Mouse (Mus musculus): Measurements from ENCODE around the gene Bcam. TPM values are rescaled to one million over a fixed set of nuclear protein-coding genes. Genes with fewer than 3 reads are reported as not detected.
A peak's percentile ranks its signal among the peaks of the same experiment; 100 is the strongest.

Gene Bcam
- polyA plus RNA-seq, 1 experiment from 2014 or later = 9.3 TPM

- Histone ChIP-seq H3K36me3 (ENCODE audit: control insufficient read depth, insufficient read depth, low read length) (no peaks in the 10 kb centered on the region), H3K4me1 (ENCODE audit: control insufficient read depth, insufficient read depth, low read length) (no peaks in the 10 kb centered on the region), H3K27me3 (ENCODE audit: control insufficient read depth, insufficient read depth, low read length) (no peaks in the 10 kb centered on the region), H3K4me2 (ENCODE audit: low read depth, low read length) (no peak overlapping the region), H3K9me3 (ENCODE audit: control insufficient read depth, low read length) (no peaks in the 10 kb centered on the region), H3K4me3 (ENCODE audit: low read depth, low read length) (no peak overlapping the region), H3K27ac (ENCODE audit: low read depth, low read length) (no peak overlapping the region), H3K9ac (replicated peaks; ENCODE audit: low read depth, low read length) (no peak overlapping the region)
- no peak for ATAC-seq (ENCODE audit: low read depth)
- WGBS = 78% methylated on average over 4 of the region's 4 CpGs
Observed at GRCm38 (mm10) chr7:19779903-19780302, 9.1 kb upstream of the Bcam start.

DNA sequence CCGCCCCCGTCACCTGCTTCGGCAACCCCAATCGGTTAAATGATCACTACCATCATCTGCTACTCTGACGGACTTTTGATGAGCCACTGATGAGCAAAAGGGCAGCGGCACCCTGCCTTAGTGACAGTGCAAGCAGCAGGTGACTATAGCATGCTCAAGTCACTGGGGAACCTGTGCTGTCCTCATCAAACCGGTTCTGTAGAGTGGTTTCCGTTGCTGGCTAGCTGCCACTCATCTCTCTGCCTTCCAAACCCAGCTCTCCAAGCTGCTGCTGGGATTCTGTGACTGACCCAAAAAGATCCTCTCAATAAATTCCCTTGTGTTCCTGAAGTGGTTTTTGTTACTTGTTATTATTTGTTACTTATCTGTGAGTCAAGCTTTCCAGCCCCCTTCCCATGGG lies 7.8 kb upstream of the Bcam start:
- no peak for ATAC-seq (ENCODE audit: low read depth)
- 84% methylated on average over 8 of the region's 8 CpGs for WGBS

GRCm38 (mm10) chr7:19777049-19777723 lies 6.4 kb upstream of the Bcam start:
- Histone ChIP-seq H3K4me1 (ENCODE audit: control insufficient read depth, insufficient read depth, low read length) (no peaks in the 10 kb centered on the region), H3K36me3 (ENCODE audit: control insufficient read depth, insufficient read depth, low read length) (no peaks in the 10 kb centered on the region), H3K27ac (ENCODE audit: low read depth, low read length) (no peak overlapping the region), H3K9me3 (ENCODE audit: control insufficient read depth, low read length) (no peaks in the 10 kb centered on the region), H3K4me2 (ENCODE audit: low read depth, low read length) (no peak overlapping the region), H3K27me3 (ENCODE audit: control insufficient read depth, insufficient read depth, low read length) (no peaks in the 10 kb centered on the region), H3K4me3 (ENCODE audit: low read depth, low read length) (no peak overlapping the region), H3K9ac (replicated peaks; ENCODE audit: low read depth, low read length) (no peak overlapping the region)
- 92% methylated on average over 11 of the region's 11 CpGs for WGBS
- no peak for ATAC-seq (ENCODE audit: low read depth)

More for the DNA sequence above, 7.8 kb upstream of the Bcam start:
- no peak overlapping the region for H3K27ac ChIP-seq (ENCODE audit: low read depth, low read length)
- H3K9ac ChIP-seq (replicated peaks; ENCODE audit: low read depth, low read length) = no peak overlapping the region
- no peaks in the 10 kb centered on the region for H3K27me3 ChIP-seq (ENCODE audit: control insufficient read depth, insufficient read depth, low read length)
- H3K4me2 ChIP-seq (ENCODE audit: low read depth, low read length) = no peak overlapping the region
- no peaks in the 10 kb centered on the region for H3K4me1 ChIP-seq (ENCODE audit: control insufficient read depth, insufficient read depth, low read length)
- H3K9me3 ChIP-seq (ENCODE audit: control insufficient read depth, low read length) = no peaks in the 10 kb centered on the region
- H3K36me3 ChIP-seq (ENCODE audit: control insufficient read depth, insufficient read depth, low read length) = no peaks in the 10 kb centered on the region
- no peak overlapping the region for H3K4me3 ChIP-seq (ENCODE audit: low read depth, low read length)

GRCm38 (mm10) chr7:19771682-19772081 lies 866 bp upstream of the Bcam start:
- Histone ChIP-seq H3K9me3 (ENCODE audit: control insufficient read depth, low read length) (no peaks in the 10 kb centered on the region), H3K36me3 (ENCODE audit: control insufficient read depth, insufficient read depth, low read length) (no peaks in the 10 kb centered on the region), H3K27me3 (ENCODE audit: control insufficient read depth, insufficient read depth, low read length) (peaks cover 13% of the 10 kb centered on the region), H3K4me3 (ENCODE audit: low read depth, low read length) (no peak overlapping the region), H3K4me2 (ENCODE audit: low read depth, low read length) (no peak overlapping the region), H3K4me1 (ENCODE audit: control insufficient read depth, insufficient read depth, low read length) (peaks cover 5% of the 10 kb centered on the region), H3K9ac (replicated peaks; ENCODE audit: low read depth, low read length) (no peak overlapping the region), H3K27ac (ENCODE audit: low read depth, low read length) (no peak overlapping the region)
- WGBS = 58% methylated on average over 4 of the region's 4 CpGs
- ATAC-seq (ENCODE audit: low read depth) = no peak

- under 1% methylated on average over 28 of the region's 28 CpGs for WGBS
- H3K27me3 ChIP-seq (ENCODE audit: control insufficient read depth, insufficient read depth, low read length) = peaks cover 13% of the 10 kb centered on the region
Observed at GRCm38 (mm10) chr7:19770375-19770754, 451 bp downstream of the Bcam start.

GRCm38 (mm10) chr7:19769434-19770374 lies 1.1 kb downstream of the Bcam start:
- Histone ChIP-seq H3K27ac (ENCODE audit: low read depth, low read length) (no peak overlapping the region), H3K9me3 (ENCODE audit: control insufficient read depth, low read length) (no peaks in the 10 kb centered on the region), H3K9ac (replicated peaks; ENCODE audit: low read depth, low read length) (peak overlapping the region; percentile 18), H3K4me2 (ENCODE audit: low read depth, low read length) (peak overlapping the region; percentile 65), H3K4me3 (ENCODE audit: low read depth, low read length) (peak overlapping the region; percentile 29), H3K27me3 (ENCODE audit: control insufficient read depth, insufficient read depth, low read length) (peaks cover 13% of the 10 kb centered on the region), H3K36me3 (ENCODE audit: control insufficient read depth, insufficient read depth, low read length) (no peaks in the 10 kb centered on the region), H3K4me1 (ENCODE audit: control insufficient read depth, insufficient read depth, low read length) (peaks cover 5% of the 10 kb centered on the region)
- ATAC-seq (ENCODE audit: low read depth) = peak; percentile 16; the same call in 1 of the 2 replicates
- 12% methylated on average over 16 of the region's 16 CpGs for WGBS

More at GRCm38 (mm10) chr7:19770375-19770754, 451 bp downstream of the Bcam start:
- Histone ChIP-seq H3K27ac (ENCODE audit: low read depth, low read length) (no peak overlapping the region), H3K4me2 (ENCODE audit: low read depth, low read length) (peak overlapping the region; percentile 65), H3K9ac (replicated peaks; ENCODE audit: low read depth, low read length) (peak overlapping the region; percentile 18), H3K4me1 (ENCODE audit: control insufficient read depth, insufficient read depth, low read length) (peaks cover 5% of the 10 kb centered on the region), H3K9me3 (ENCODE audit: control insufficient read depth, low read length) (no peaks in the 10 kb centered on the region), H3K4me3 (ENCODE audit: low read depth, low read length) (peak overlapping the region; percentile 29), H3K36me3 (ENCODE audit: control insufficient read depth, insufficient read depth, low read length) (no peaks in the 10 kb centered on the region)
- peak; percentile 84 for ATAC-seq (ENCODE audit: low read depth)

DNA sequence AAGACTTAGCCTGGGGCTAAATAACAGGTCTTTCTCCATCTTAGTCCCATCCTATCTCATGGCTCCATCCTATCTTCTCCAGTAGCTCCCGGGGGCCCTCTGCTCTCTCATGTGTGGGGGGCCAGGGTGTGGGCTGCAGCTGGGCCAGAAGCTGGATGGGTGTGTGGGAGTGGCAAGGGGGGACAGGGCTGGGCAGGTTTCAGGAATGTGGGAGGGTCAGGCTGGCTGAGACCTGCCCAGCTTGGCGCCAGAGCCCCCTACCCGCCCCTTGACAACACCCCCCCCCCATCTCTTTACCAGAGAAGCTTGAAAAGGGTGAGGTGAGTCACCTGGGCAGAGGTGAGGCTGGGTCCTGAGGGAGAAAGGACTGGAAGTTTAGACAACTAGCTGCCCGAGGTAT lies 1.8 kb downstream of the Bcam start:
- Histone ChIP-seq H3K27me3 (ENCODE audit: control insufficient read depth, insufficient read depth, low read length) (peaks cover 13% of the 10 kb centered on the region), H3K9me3 (ENCODE audit: control insufficient read depth, low read length) (no peaks in the 10 kb centered on the region), H3K27ac (ENCODE audit: low read depth, low read length) (no peak overlapping the region), H3K36me3 (ENCODE audit: control insufficient read depth, insufficient read depth, low read length) (no peaks in the 10 kb centered on the region), H3K9ac (replicated peaks; ENCODE audit: low read depth, low read length) (no peak overlapping the region), H3K4me3 (ENCODE audit: low read depth, low read length) (no peak overlapping the region), H3K4me2 (ENCODE audit: low read depth, low read length) (no peak overlapping the region), H3K4me1 (ENCODE audit: control insufficient read depth, insufficient read depth, low read length) (peaks cover 5% of the 10 kb centered on the region)
- no peak for ATAC-seq (ENCODE audit: low read depth)
- 34% methylated on average over 4 of the region's 4 CpGs for WGBS

GRCm38 (mm10) chr7:19768251-19768650 lies 2.6 kb downstream of the Bcam start:
- H3K4me1 ChIP-seq (ENCODE audit: control insufficient read depth, insufficient read depth, low read length) = peaks cover 5% of the 10 kb centered on the region
- H3K27ac ChIP-seq (ENCODE audit: low read depth, low read length) = no peak overlapping the region
- 72% methylated on average over 14 of the region's 14 CpGs for WGBS
- ATAC-seq (ENCODE audit: low read depth) = no peak
- H3K27me3 ChIP-seq (ENCODE audit: control insufficient read depth, insufficient read depth, low read length) = peaks cover 13% of the 10 kb centered on the region
- no peak overlapping the region for H3K4me3 ChIP-seq (ENCODE audit: low read depth, low read length)
- H3K36me3 ChIP-seq (ENCODE audit: control insufficient read depth, insufficient read depth, low read length) = no peaks in the 10 kb centered on the region
- H3K4me2 ChIP-seq (ENCODE audit: low read depth, low read length) = no peak overlapping the region
- H3K9ac ChIP-seq (replicated peaks; ENCODE audit: low read depth, low read length) = no peak overlapping the region
- no peaks in the 10 kb centered on the region for H3K9me3 ChIP-seq (ENCODE audit: control insufficient read depth, low read length)

DNA sequence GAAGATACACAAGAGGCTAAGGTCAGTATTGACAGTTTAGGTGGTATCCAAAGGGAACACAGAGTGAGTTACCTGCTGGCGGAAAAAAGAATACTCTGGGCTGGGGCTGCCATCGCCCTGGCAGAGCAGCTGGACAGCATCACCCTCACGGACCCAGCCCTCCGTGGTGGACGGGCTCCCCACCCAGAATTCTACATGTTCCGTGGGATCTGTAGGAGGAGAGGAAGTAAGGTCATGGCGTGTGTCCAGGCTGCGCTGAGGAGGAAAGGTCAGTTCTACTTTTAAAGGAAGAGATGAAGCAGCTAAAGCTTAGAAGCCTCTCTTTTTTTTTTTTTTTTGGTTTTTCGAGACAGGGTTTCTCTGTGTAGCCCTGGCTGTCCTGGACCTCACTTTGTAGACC lies 6.2 kb downstream of the Bcam start:
- H3K36me3 ChIP-seq (ENCODE audit: control insufficient read depth, insufficient read depth, low read length) = no peaks in the 10 kb centered on the region
- H3K9ac ChIP-seq (replicated peaks; ENCODE audit: low read depth, low read length) = no peak overlapping the region
- no peak overlapping the region for H3K27ac ChIP-seq (ENCODE audit: low read depth, low read length)
- H3K9me3 ChIP-seq (ENCODE audit: control insufficient read depth, low read length) = no peaks in the 10 kb centered on the region
- no peak for ATAC-seq (ENCODE audit: low read depth)
- H3K4me3 ChIP-seq (ENCODE audit: low read depth, low read length) = no peak overlapping the region
- WGBS = 91% methylated on average over 9 of the region's 9 CpGs
- H3K27me3 ChIP-seq (ENCODE audit: control insufficient read depth, insufficient read depth, low read length) = peaks cover 5% of the 10 kb centered on the region; the same call in 1 of the 2 replicates
- H3K4me1 ChIP-seq (ENCODE audit: control insufficient read depth, insufficient read depth, low read length) = no peaks in the 10 kb centered on the region
- no peak overlapping the region for H3K4me2 ChIP-seq (ENCODE audit: low read depth, low read length)
